Mouse (Mus musculus): ENCODE results near the gene Iffo2.
A peak's percentile ranks its signal among the peaks of the same experiment; 100 is the strongest.

Iffo2 gene

GRCm38 (mm10) chr4:139535127-139535695 lies 4.9 kb downstream of the Iffo2 start:
- no peak for DNase-seq (ENCODE audit: low spot score)

- no peak for DNase-seq (ENCODE audit: low spot score)
These were observed 5.4 kb downstream of the Iffo2 start for GRCm38 (mm10) chr4:139535719-139536118.

GRCm38 (mm10) chr4:139536706-139537105 lies 6.4 kb downstream of the Iffo2 start:
- DNase-seq (ENCODE audit: low spot score): no peak

- no peak for DNase-seq (ENCODE audit: low spot score)
These were observed 10.4 kb downstream of the Iffo2 start for GRCm38 (mm10) chr4:139540784-139541183.

GRCm38 (mm10) chr4:139545791-139546190 lies 15.4 kb downstream of the Iffo2 start:
- DNase-seq (ENCODE audit: low spot score): no peak

- no peak for DNase-seq (ENCODE audit: low spot score)
These were observed 19.1 kb downstream of the Iffo2 start for GRCm38 (mm10) chr4:139549448-139549847.

- DNase-seq (ENCODE audit: low spot score): no peak
These were observed 24.9 kb downstream of the Iffo2 start for GRCm38 (mm10) chr4:139555235-139555634.

- no peak for DNase-seq (ENCODE audit: low spot score)
These were observed 25.6 kb downstream of the Iffo2 start for GRCm38 (mm10) chr4:139555951-139556350.

GRCm38 (mm10) chr4:139568361-139568760 lies 38.0 kb downstream of the Iffo2 start:
- DNase-seq (ENCODE audit: low spot score): no peak

GRCm38 (mm10) chr4:139570756-139571155 lies 40.4 kb downstream of the Iffo2 start:
- no peak for DNase-seq (ENCODE audit: low spot score)

GRCm38 (mm10) chr4:139572928-139573512 lies 42.7 kb downstream of the Iffo2 start:
- no peak for DNase-seq (ENCODE audit: low spot score)

- peak; percentile 95 for DNase-seq (ENCODE audit: low spot score)
These were observed 43.9 kb downstream of the Iffo2 start for GRCm38 (mm10) chr4:139574156-139574798.

GRCm38 (mm10) chr4:139574799-139575672 lies 44.7 kb downstream of the Iffo2 start:
- no peak for DNase-seq (ENCODE audit: low spot score)

- DNase-seq (ENCODE audit: low spot score): no peak
These were observed 45.3 kb downstream of the Iffo2 start for GRCm38 (mm10) chr4:139575673-139576003.

- no peak for DNase-seq (ENCODE audit: low spot score)
These were observed 46.0 kb downstream of the Iffo2 start for GRCm38 (mm10) chr4:139576251-139576880.

GRCm38 (mm10) chr4:139577006-139577405 lies 46.7 kb downstream of the Iffo2 start:
- no peak for DNase-seq (ENCODE audit: low spot score)

GRCm38 (mm10) chr4:139578389-139578788 lies 48.0 kb downstream of the Iffo2 start:
- no peak for DNase-seq (ENCODE audit: low spot score)

- no peak for DNase-seq (ENCODE audit: low spot score)
These were observed 48.7 kb downstream of the Iffo2 start for GRCm38 (mm10) chr4:139579003-139579402.

- DNase-seq (ENCODE audit: low spot score): no peak
These were observed 49.1 kb downstream of the Iffo2 start for GRCm38 (mm10) chr4:139579466-139579865.

GRCm38 (mm10) chr4:139580663-139581336 lies 50.5 kb downstream of the Iffo2 start:
- DNase-seq (ENCODE audit: low spot score): no peak

GRCm38 (mm10) chr4:139581427-139582051 lies 51.2 kb downstream of the Iffo2 start:
- no peak for DNase-seq (ENCODE audit: low spot score)

Data from c-Kit-positive CD71-positive TER-119-positive erythroid progenitor cells, embryonic 14.5 days (primary cell).